Mouse (Mus musculus) frontal cortex, postnatal 14 days (tissue): ENCODE results near the gene Eno1.
"Not testable (repeated sequence)": the region's sequence is repeated elsewhere in the genome, so short reads cannot be mapped to it uniquely, and the experiment has no call there.

ENCODE experiments used
- DNase-seq, 2 experiments: peaks; one replicate each; pipeline ENCODE4 v3.0.0; 2022; ENCODE audit warnings: low spot score in 2 of 2

Gene Eno1

DNA sequence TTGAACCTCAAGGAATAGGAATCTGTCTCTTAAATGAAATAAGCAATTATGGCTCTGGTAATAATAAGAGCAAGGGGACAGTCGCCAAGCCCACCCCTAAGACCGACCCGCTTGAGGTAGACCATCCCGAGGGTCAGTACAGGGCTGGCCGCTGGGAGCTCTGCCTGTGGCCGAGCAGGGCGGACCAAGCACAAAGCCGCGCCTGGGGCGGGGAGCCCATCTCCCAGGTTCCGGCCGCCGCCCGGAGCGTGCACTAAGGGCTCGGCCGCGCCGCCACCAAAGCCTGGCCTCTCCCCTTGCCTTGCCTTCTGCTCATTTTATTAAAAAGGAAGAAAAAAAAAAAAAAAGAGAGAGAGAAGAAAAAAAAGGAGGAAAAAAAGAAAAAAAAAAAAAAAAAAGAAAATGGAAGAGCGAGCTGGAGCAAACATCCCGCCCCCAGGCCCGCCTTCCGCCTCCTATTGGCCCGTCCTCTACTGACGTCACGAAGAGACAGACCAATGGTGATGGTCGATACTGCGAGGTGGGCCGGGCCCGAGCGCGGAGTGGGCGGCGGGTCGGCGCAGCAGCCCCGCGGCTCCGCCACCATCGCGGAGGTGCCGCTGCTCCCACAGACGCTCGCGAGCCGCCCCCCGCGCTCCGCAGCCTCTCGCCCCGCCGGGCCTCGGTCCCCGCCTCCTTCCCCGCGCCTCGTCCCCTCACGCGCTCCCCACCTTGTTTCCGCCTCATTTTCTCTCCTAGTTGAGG lies 44.7 kb downstream of the Eno1 start, which contains the start of gene Rere:
Rere (plus strand) TSS at position 629 of the 744 bp plus-strand sequence.
- peak; percentile 95 to 98 for DNase-seq

DNA sequence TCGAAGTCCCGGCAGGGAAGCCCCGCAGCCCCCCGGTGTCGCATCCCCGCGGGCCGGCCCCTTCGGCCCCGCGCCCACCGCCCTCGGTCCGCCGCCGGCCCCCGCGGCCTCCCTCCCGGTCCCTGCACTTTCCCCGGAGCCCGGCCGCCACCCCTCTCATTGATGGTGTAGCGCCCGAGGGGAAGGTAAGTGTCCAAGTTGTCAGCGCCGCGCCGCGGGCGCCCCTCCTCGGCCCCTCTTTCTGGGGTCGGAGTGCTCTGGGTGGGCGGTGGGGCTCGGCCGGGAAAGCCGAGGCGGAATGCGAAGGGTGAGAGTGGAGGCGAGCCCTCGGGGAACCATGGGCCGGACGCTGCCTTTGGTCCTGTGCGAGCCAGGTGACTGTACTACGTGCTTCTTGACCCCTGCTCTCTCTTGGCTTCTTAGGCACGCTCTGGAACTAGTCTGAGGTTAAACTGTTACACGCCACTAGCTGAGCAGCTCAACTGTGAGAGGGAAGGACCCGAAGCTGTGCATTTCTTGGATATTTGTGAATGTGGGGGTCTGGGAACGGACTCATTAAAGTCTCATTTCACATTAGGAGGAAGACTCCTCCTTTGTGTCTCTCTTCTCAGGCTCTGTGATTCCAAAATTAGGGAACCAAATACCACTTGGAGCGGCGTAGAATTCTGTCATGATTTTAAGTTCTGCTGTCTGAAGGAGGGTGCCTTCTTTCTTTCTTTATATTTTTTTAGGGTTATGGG lies 45.5 kb downstream of the Eno1 start:
- DNase-seq, result peak; percentile 21 to 34

DNA sequence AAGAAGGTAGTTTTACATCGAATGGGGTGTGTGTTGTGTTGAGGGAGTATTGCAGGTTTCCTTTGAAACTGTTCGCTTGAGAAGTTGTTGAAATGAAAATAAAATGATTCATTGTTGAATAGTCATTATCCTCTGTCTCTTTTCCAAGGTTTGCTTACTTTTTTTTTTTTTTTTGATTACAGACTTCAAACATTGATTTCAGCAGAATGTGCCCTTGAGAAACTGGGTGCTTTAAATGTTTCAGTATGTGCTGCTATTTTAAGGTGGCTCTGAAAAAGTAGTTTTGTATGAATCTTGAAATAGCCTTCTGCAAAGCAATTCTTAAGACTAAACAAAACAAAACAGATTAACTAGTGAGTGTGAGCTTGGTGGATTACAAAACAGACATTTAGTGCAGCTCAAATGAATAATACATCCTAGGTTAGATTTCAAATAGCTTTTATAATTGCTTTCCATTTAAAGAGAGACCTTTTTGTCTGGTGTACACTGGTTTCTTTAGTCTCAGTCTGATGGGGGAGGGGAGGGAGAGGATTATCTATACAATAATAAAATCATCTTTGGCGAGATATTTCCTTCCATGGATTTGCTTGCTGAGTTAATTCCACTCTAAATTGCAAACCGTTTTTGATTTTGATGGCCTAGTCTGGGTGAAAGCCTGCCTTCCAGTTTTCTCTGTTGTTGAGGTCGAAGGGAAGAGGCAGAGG lies 46.3 kb downstream of the Eno1 start:
- no peak for DNase-seq

DNA sequence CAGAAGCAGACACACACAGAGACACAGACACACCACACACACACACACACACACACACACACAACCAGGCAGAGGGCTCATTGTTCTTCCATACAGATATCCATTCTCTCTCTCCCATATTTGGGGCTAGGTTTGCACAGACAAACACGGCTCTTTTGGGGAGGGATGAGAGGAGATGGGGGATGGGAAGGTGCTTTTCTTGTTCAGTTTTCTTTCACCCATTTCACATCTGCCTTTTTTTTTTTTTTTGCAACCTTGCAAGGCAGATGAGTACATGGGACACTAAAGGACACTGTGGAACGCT lies 46.8 kb downstream of the Eno1 start:
- DNase-seq, result no peak

DNA sequence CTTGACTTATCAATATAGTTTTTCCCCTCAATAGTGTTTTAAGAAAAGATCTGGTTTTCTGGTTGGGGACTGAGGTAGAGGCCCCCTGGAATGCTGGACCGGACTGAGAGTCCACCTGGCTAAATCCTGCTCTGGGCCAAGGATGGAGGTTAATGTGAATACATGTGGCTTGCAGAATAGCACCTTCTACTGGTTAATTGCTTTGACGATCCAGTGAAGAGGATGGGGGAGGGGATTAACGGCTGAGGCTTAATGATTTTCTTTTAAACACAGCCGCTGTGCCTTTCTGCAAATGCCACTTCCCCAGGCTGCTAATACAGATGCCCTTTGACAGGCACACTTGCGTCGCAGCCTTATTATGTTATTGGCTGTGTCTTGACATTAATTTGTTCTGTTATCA lies 47.5 kb downstream of the Eno1 start:
- DNase-seq, result no peak

DNA sequence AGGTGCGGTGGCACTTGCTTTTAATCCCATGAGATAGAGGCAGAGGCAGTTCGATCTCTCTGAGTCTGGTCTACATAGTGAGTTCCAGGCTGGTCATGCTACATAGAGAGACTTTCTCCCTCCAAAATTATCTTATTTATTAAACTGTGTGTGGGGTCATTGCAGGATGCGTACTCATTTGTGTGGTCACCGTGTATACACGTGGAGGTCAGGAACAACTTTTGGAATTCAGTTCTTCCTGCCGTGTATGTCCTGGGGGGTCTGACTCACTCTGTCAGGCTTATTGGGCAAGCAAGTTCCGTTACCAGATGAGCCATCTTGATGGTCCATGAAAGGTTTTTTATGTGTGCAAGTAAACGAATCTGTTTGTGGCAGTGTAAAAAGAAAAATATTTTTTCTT lies 50.5 kb downstream of the Eno1 start:
- DNase-seq, result no peak

DNA sequence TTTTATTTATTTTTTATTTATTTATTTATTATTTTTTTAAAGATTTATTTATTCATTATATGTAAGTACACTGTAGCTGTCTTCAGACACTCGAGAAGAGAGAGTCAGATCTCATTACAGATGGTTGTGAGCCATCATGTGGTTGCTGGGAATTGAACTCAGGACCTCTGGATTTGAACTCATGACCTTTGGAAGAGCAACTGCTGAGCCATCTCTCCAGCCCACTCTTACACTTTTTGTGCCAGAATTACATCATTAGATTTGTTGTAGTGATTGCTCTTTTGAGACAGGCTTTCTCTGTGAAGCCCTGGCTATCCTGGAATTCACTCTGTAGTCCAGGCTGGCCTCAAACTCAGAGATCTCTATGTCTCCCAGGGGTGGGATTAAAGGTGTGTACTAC lies 50.9 kb downstream of the Eno1 start:
- DNase-seq, result not testable (repeated sequence)

DNA sequence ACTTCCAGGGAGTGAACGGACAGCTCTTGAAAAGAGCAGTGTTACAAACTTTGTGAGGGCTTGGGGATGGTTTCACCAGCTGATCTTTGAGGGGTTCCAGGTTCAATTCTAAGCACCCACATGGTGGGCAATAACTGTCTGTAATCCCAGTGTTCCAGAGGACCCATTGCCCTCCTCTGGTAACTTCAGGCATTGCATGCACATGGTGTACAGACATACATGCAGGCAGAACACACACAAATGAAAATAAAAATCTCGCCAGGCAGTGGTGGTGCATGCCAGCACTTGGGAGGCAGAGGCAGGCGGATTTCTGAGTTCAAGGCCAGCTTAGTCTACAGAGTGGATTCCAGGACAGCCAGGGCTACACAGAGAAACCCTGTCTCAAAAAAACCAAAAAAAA lies 55.4 kb downstream of the Eno1 start:
- no peak for DNase-seq

DNA sequence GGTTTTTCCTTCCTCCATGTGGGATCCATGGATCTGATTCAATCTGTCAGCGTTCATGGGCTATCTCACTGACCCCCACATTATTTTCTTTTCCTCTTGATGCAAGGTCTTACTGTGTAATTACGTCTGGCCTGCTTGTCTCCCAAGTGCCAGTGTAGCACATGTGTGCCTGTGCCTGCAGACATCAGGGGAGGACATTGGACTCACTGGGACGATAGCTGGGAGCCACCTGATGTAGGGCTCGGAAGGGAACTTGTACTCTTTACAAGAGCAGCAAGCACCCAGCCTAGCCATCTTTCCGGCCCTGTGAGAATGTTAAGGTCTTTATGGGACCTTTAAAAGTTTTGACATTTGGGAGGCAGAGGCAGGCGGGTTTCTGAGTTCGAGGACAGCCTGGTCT lies 58.3 kb downstream of the Eno1 start:
- no peak for DNase-seq

DNA sequence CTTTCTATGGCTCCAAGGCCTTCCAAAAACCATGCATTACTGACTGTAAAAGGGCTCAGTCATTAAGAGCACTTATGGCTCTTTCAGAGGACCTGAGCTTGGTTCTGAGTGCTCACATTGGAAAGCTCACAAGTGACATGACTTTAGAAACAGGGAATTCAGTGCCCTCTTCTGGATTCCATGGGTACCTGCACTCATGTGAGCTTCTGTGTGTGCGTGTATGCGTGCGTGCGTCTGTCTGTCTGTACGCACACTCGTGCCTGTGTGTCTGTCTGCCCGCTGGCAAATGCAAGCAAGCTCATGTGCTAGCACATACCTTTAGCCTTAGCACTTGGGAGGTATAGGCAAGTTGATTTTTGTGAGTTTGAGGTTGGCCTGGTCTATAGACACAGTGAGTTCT lies 59.4 kb downstream of the Eno1 start:
- DNase-seq, result no peak
